Mouse (Mus musculus) neutrophil, adult 5-6 weeks (primary cell): ENCODE data around the gene Ednrb. TPM values are rescaled to one million over a fixed set of nuclear protein-coding genes. Genes with fewer than 3 reads are reported as not detected.
"Not testable (repeated sequence)": the region's sequence is repeated elsewhere in the genome, so short reads cannot be mapped to it uniquely, and the experiment has no call there.

Experiments used
- ATAC-seq: fragments of 151-379, 151-347 bp; 2 replicates; pipeline ENCODE4 v1.8.0; 2017; ENCODE audit warnings: mild to moderate bottlenecking, moderate TSS enrichment; ENCODE audit not compliant: insufficient number of reproducible peaks, poor library complexity, low FRiP score, severe bottlenecking; ENCODE audit errors: extremely low read depth
- total RNA-seq: library from RNA; stranded (forward); fragments of 200-1000 nt; gene quantifications from 2 replicates; pipeline ENCODE4 v1.2.3, GENCODE M21; 2017

Gene Ednrb
- total RNA-seq, 1 experiment from 2014 or later: not detected

DNA sequence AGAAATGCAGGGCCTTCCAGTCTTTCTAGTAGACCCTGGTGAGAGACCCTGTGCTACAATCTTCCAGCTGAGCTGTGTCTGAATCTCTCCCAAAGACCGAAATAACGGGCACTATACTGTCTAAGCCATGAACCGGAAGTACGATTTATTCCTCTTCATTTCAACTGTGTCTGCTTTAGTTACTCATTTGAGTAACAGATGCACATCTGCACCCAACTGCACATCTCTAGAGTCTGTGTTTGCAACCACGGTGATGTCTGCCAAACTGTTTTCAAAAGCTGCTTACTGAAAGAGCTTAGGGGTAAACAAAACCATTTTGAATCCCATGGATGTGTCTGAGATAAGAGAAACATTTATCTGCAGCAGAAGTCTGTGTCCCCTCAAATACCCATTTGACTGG is 13.2 kb downstream of the Ednrb start:
- ATAC-seq: no peak

GRCm38 (mm10) chr14:103826343-103826742 is 17.9 kb downstream of the Ednrb start:
- no peak for ATAC-seq

DNA sequence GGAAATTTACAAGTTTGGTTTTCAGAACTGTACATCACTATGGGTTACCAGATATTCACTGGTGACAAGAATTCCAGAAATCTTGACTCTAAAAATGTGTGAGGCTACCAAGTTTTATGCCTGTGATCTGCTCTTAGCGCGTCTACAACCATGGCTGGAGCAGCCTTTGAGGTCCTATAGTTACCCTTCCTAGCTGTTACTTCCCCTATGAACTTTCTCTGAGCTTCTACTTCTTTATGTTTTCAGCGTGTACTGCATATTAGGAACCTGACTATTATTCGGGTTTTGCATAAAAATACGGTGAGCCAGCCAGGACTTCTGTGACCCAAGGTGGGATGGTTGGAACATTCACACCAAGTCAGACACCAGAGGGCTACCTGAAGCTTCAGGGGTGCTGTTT is 18.3 kb downstream of the Ednrb start:
- ATAC-seq: no peak

DNA sequence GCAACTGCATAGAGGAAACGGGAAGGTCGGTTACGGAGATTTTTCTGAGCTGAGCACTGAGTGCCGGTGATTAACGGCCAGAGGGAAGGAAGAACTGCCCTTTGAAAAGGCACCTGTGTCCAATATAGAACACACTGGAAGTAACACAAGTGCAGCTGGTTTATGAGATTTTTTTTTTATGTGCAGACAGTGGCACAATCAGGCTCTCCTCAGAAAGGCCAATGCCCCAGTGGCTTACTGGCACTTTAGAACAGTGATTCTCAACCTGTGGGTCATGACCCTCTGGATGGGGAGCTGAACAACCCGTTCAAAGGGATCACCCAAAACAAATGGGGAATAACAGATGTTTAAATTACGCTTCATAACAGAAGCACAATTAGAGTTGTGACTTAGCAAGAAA is 20.7 kb downstream of the Ednrb start:
- ATAC-seq: no peak

- ATAC-seq: no peak
Measured at GRCm38 (mm10) chr14:103822590-103822989, 21.6 kb downstream of the Ednrb start.

GRCm38 (mm10) chr14:103816637-103817308 is 27.4 kb downstream of the Ednrb start:
- ATAC-seq: no peak

DNA sequence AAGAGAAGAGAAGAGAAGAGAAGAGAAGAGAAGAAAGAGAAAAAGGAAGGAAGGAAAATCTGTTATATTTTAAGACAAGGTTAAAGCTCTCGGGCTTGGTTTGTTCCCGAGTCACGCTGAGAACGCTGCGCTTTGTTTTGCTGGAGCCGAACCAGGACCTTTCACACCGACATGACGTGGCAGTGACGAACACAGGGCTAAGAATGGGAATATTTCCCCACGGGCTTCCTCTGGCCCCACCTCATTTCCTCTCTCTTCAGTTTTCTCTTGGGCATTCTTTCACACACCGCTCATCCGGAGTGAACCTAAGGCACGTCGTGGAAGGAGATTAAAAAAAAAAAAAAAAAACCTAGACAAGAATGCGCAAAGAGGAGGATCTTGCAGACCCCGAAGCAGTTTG is 28.7 kb downstream of the Ednrb start:
- no peak for ATAC-seq

DNA sequence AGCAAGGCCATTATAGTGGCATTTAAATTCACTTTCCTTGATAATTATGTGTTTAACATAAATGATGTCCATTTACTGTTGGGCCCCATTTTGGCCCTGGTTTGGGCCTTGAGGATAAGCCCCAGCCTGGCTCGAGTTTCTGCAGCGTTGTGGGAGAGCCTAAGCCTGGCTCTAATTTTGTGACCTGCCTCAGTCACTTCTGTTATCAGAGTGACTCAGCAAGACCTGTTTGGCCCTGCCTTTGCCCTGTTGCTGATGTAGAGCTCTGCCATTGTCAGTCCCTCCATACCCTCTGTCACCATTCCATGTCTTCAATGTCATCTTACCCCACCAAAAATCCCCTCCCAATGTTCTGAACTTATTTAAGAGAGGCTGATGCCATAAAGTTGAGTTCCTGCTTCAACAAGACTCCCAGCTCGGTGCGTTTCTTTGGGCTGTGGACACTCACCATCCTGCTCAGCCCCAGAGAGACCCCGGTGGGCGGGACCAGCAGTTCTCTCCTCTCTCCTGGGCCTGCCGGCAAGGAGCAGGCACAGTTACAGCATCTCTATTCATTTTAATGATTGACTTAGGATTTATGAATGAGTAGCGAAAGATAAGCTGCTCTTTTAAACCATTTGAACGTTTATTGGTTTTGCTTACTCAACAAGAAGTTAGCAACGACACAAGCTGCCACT is 30.0 kb downstream of the Ednrb start:
- ATAC-seq: no peak

DNA sequence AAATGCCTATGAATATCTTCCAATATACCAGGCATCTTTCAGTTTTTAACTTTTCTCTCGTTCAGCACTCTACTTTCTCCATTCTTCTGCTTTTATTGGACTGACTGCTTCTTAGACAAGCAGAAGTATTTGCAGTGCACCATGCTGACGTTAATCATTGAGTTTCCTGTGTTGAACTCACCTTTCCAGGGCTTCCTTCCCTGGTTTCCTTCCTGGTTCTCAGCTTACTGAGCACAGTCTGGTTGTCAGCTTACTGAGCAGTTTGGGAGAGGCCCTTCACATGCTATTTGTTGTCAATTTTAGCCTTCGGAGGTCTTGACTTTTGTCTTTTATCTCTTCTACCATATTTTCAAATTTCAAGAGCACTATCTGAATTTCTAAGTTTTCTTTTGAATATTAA is 31.0 kb downstream of the Ednrb start:
- no peak for ATAC-seq

DNA sequence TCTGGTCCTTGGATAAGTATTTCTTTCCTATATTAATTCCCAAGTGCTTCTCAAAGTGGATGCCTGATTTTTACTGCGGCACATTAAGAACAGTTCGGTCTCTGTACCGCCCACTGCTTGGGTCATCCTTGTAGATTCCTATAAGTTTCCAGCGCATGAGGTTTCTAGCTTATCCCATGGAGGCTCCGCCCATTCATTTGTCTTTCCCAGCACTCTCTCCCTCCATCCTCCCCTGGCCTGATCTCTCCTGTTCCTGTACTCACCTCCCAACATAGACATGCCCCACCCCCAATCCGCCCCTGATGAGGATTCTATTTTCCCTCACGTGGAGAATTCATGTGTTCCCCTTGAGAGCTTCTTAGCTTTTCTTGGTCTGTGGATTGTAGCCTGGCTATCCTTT is 32.9 kb downstream of the Ednrb start:
- no peak for ATAC-seq

- ATAC-seq: no peak
Measured at GRCm38 (mm10) chr14:103803907-103804659, 40.1 kb downstream of the Ednrb start.

GRCm38 (mm10) chr14:103797123-103797522 is 47.1 kb downstream of the Ednrb start:
- ATAC-seq: no peak

DNA sequence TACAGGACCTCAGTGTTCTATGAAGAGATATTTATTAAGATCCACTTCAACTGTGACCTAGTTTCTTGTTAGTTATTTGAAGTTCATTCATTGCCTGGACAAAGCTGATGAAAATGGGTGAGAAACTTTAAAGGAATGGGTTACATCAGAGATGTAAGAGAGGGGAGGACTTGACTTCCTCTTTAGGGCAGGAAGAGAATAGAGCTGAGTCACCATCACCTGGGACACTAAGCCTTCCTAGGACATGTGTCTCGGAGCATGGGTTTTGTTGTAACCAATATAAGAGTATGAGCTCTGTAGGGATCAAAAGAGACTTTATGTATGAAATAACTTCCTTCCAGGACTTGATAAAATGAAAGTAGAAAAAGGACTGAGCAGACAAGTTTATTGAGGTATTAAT is 48.6 kb downstream of the Ednrb start:
- ATAC-seq: peak; percentile 85

DNA sequence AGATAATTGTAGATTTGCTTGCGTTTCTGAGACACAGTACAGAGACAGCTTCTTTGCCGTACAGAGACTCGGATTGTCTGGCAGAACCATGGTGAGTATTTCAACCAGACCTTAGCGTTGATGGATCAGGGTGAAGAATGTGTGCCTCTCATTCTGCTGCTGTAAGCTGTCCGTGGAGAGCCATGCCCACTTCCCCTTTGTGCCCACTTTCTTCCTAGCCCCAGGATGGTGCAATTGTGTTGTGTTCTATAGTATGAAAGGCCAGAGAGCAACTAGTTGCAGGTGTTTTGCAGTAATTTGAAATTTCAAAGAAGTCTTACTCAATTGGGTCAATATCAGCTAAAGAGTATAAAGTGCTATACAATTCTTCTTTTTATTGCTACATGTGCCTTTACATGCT is 50.8 kb downstream of the Ednrb start:
- 0 out of 2 replicates have a peak, but pooled peaks have one; percentile 56 for ATAC-seq

DNA sequence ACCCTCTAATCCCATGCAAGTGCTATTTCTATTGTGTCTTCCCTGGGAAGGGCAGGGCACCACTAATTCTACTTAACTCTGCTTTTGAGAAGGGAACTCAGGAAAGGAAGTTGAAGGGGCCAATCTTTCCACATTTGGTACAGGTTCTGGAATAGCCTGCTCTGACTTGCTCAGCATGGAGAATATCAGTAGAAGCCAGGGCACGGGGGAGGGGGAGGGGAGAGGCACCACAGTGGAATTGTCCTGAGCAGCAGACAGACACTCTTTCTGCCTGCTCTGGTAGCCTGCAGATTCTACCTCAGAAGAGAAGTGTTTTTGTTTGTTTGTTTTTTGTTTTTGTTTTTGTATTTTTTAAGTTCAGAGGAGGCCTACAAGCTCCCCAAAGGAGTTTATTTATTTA is 51.5 kb downstream of the Ednrb start:
- no peak for ATAC-seq

- no peak for ATAC-seq
Measured at GRCm38 (mm10) chr14:103787547-103787946, 56.7 kb downstream of the Ednrb start.

GRCm38 (mm10) chr14:103785096-103785965 is 58.9 kb downstream of the Ednrb start:
- peak; percentile 19; the same call in 1 of the 2 replicates for ATAC-seq

DNA sequence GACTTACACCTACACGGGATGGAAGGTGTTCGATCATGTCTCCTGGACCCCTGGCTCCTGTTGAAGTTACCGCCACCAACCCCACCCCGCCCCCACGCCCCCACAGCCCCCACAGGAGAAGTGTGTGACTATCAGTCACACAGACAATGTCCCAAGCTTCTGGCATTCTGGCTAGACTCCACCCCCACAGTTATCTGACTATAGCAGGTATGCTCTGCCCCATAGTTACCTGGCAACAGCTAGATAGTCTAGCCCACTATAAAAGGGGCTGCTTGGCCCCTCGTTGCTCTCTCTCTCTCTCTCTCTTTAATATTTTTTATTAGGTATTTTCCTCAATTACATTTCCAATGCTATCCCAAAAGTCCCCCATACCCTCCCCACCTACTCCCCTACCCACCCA is 63.9 kb downstream of the Ednrb start:
- ATAC-seq: not testable (repeated sequence)

- no peak for ATAC-seq
Measured at GRCm38 (mm10) chr14:103779276-103779675, 64.9 kb downstream of the Ednrb start.
